Mouse (Mus musculus) liver, embryonic 11.5 days (tissue): ENCODE measurements around the gene Ralgapa2. TPM values are rescaled to one million over a fixed set of nuclear protein-coding genes. Genes with fewer than 3 reads are reported as not detected.

ENCODE experiments used
- ATAC-seq: fragments of 200-750 bp; cut with Nextera tagmentation; replicated peaks from 2 replicates; pipeline ENCODE4 v1.8.0; 2017; ENCODE audit warnings: moderate number of reproducible peaks, mild to moderate bottlenecking, moderate TSS enrichment, moderate library complexity; ENCODE audit not compliant: low FRiP score
- DNase-seq: peaks from one replicate; pipeline ENCODE4 v3.0.0-alpha.2; 2017; ENCODE audit warnings: low spot score
- H3K27ac ChIP-seq: fragments of 300-500 bp; sonication (generic); 2 replicates; pipeline ENCODE4 v1.5.1; 2014; ENCODE audit warnings: mild to moderate bottlenecking, low read depth, low read length, control low read depth
- H3K27me3 ChIP-seq: fragments of 300-500 bp; sonication (generic); replicated peaks from 2 replicates; pipeline ENCODE4 v1.6.1; 2014; ENCODE audit warnings: low read length, mixed read lengths; ENCODE audit not compliant: control insufficient read depth, insufficient read depth
- H3K36me3 ChIP-seq: fragments of 300-500 bp; sonication (generic); 2 replicates; pipeline ENCODE4 v1.6.1; 2014; ENCODE audit warnings: mild to moderate bottlenecking, low read length, moderate library complexity, mixed read lengths; ENCODE audit not compliant: control insufficient read depth, insufficient read depth
- H3K4me1 ChIP-seq: fragments of 300-500 bp; sonication (generic); replicated peaks from 2 replicates; pipeline ENCODE4 v1.6.1; 2014; ENCODE audit warnings: low read length, mixed read lengths; ENCODE audit not compliant: control insufficient read depth, insufficient read depth
- H3K4me2 ChIP-seq: fragments of 300-500 bp; sonication (generic); 2 replicates; pipeline ENCODE4 v1.6.1; 2014; ENCODE audit warnings: mild to moderate bottlenecking, control low read depth, moderate library complexity
- H3K4me3 ChIP-seq: fragments of 300-500 bp; sonication (generic); 2 replicates; pipeline ENCODE4 v1.5.1; 2014; ENCODE audit warnings: low read depth, low read length, control low read depth
- H3K9ac ChIP-seq: fragments of 300-500 bp; sonication (generic); 2 replicates; pipeline ENCODE4 v1.6.1; 2014; ENCODE audit warnings: low read depth, low read length, control low read depth
- H3K9me3 ChIP-seq: fragments of 300-500 bp; sonication (generic); 2 replicates; pipeline ENCODE4 v1.6.1; 2016; ENCODE audit warnings: low read length, inconsistent platforms, mixed read lengths; ENCODE audit not compliant: control insufficient read depth
- WGBS: fragments of 180-500 bp; shearing (Covaris S2); extraction: QIAGEN DNeasy Blood & Tissue Kit; methylation state at CpG from one replicate; pipeline ENCODE4 v1.1.7; 2014; 5-methylcytosine and 5-hydroxymethylcytosine counted together
- polyA plus RNA-seq: library from polyadenylated mRNA; unstranded; fragments of >200 nt; fragmentation: Nextera tagmentation; extraction: Ambion mirVana; gene quantifications from 2 replicates; pipeline ENCODE4 v1.2.1, GENCODE M21; 2014

Gene Ralgapa2
- polyA plus RNA-seq, 1 experiment from 2014 or later: 13.0 TPM

DNA sequence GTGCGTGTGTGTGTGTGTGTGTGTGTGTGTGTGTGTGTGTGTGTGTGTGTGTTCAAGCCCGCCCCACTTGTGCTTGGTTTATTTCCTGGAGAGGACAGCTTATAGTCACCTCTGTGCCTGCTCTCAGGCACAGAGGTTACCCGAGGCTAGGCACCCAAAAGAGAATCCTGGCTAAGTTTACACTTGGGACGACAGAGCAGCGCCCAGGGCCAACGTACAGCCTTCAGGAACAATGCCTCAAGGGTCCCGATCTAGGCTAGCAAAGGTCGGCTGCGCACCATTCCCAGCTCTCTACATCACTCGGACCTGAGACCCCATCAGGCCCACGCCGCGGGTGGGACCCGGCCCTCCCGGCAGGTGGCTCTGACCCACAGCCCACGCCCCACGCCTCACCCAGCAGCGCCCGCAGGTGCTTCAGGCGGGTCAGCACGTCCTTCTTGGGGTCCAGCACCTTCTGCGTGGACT, 711 bp downstream of the Ralgapa2 start:
- H3K36me3 ChIP-seq: no peaks in the 10 kb centered on the region
- H3K9ac ChIP-seq: peak overlapping the region; percentile 88
- ATAC-seq (peak; percentile 51), DNase-seq (no peak)
- peak overlapping the region; percentile 61 for H3K27ac ChIP-seq
- H3K27me3 ChIP-seq: no peaks in the 10 kb centered on the region
- under 1% methylated on average over 22 of the region's 22 CpGs for WGBS
- H3K4me2 ChIP-seq: peak overlapping the region; percentile 86
- H3K4me1 ChIP-seq: peaks cover 9% of the 10 kb centered on the region
- H3K9me3 ChIP-seq: no peaks in the 10 kb centered on the region
- peak overlapping the region; percentile 93 for H3K4me3 ChIP-seq

DNA sequence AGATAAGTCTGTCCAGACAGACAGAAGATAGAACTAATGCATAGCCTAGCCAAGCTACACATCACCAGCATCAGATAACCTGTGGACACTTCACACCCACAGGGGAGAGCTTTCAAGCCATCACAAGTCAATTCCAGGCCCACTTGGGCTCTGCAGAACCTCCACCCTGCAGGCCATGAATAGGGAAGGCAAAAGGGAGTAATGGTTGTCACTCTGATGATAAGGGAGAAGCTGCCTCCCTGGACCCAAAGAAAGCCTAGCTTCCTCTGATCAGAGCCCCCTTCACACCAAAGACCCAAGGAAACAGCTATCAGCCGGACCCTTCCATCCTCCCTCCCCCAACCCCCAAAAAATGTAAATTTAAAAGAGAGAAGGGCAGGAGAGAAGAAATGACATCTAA, 1.4 kb downstream of the Ralgapa2 start:
- Histone ChIP-seq H3K27ac (no peak overlapping the region), H3K27me3 (no peaks in the 10 kb centered on the region)
- no peak for ATAC-seq

DNA sequence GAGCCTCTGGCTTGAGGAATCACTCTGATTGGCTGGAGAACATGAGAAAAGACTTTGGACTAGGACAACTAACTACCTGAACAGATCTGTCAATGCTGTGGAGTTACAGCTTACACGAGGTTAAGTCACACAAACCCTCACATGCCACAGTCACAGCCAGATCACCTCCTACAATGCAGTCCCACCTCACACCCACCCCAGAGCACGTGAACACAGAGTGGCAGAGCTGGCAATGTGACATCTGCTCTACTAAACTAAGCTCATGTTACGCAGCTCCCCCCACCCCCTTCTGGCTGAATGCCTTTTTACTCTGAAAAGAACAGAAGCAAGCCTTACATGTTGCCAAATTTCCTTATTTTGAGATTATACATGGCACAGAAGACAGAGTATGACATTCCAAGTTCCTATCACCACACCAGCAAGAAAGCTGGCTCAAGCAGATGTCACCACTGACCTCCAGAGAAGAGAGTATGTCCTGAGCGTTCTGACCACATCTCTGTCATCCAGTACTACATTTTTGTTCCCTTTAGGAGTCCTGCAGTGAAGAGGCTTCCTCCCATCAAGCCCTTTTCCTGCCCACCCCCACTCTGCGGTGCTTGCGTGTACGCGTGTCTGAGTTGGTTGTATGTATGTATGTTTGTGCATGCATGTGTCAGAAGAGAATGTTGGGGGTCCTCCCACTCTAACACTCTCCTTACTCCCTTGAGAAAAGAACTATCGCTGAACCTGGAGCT, 9.4 kb downstream of the Ralgapa2 start:
- 51% methylated on average over 9 of the region's 9 CpGs for WGBS
- Histone ChIP-seq H3K4me1 (peaks cover 39% of the 10 kb centered on the region), H3K4me3 (no peak overlapping the region), H3K27ac (peak overlapping the region; percentile 25; the same call in 1 of the 2 replicates), H3K4me2 (peak overlapping the region; percentile 40), H3K9ac (peak overlapping the region; percentile 26), H3K27me3 (no peaks in the 10 kb centered on the region), H3K36me3 (no peaks in the 10 kb centered on the region), H3K9me3 (no peaks in the 10 kb centered on the region)
- no peak for DNase-seq
- no peak; the same call in 1 of the 2 replicates for ATAC-seq

More for the DNA sequence above, 1.4 kb downstream of the Ralgapa2 start:
- no peaks in the 10 kb centered on the region for H3K36me3 ChIP-seq
- peak overlapping the region; percentile 86 for H3K4me2 ChIP-seq
- DNase-seq: no peak
- no peaks in the 10 kb centered on the region for H3K9me3 ChIP-seq
- peaks cover 10% of the 10 kb centered on the region for H3K4me1 ChIP-seq
- H3K4me3 ChIP-seq: peak overlapping the region; percentile 93
- H3K9ac ChIP-seq: peak overlapping the region; percentile 88
- WGBS: 7% methylated on average over 1 of the region's 1 CpGs

DNA sequence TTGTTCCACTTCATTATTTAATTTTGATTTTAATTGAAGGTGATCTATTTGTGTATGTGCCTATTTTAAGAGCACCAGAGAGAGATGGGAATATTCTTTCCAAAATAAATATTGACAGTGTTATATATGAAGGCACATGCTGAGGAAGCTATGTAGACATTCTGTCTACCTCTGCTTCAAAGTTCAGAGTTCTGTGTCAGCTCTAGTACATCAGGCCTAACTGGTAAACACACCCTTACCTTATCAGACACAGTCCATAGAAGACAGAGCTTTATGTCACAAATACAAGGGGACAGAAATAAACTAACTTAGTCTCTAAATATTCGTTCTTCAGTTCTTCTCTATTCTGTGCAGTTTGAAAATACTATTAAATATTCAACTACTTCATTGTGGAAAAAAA, 12.1 kb downstream of the Ralgapa2 start:
- no peak for ATAC-seq
- no peak overlapping the region for H3K4me2 ChIP-seq
- DNase-seq: no peak
- H3K9ac ChIP-seq: no peak overlapping the region
- H3K4me1 ChIP-seq: peaks cover 45% of the 10 kb centered on the region
- H3K4me3 ChIP-seq: no peak overlapping the region
- H3K27me3 ChIP-seq: no peaks in the 10 kb centered on the region
- WGBS: 63% methylated on average over 1 of the region's 1 CpGs
- H3K9me3 ChIP-seq: no peaks in the 10 kb centered on the region
- H3K36me3 ChIP-seq: no peaks in the 10 kb centered on the region
- H3K27ac ChIP-seq: no peak overlapping the region

DNA sequence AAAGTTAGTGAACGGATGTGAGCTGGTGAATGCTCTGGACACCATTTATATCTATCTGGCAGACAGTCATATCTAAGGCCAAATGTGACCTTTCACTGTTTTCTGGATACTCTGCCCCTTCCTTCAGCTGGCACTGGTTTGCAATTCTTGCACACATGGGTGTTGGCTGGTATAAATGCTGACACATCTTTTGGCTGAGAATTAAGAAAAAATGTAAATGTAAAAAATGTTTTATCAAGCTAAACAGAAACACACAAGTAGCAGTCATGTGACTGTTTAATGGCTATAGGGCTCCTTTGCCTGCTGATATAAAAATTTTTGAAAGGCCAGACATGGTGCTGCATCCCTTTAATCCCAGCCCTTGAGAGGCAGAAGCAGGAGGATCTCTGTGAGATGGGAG, 13.0 kb downstream of the Ralgapa2 start:
- DNase-seq (no peak), ATAC-seq (no peak)
- H3K4me2 ChIP-seq: no peak overlapping the region
- H3K9ac ChIP-seq: no peak overlapping the region
- WGBS: 74% methylated on average over 1 of the region's 1 CpGs
- no peak overlapping the region for H3K27ac ChIP-seq
- no peaks in the 10 kb centered on the region for H3K27me3 ChIP-seq
- peaks cover 45% of the 10 kb centered on the region for H3K4me1 ChIP-seq
- H3K4me3 ChIP-seq: no peak overlapping the region
- H3K36me3 ChIP-seq: no peaks in the 10 kb centered on the region
- H3K9me3 ChIP-seq: no peaks in the 10 kb centered on the region

DNA sequence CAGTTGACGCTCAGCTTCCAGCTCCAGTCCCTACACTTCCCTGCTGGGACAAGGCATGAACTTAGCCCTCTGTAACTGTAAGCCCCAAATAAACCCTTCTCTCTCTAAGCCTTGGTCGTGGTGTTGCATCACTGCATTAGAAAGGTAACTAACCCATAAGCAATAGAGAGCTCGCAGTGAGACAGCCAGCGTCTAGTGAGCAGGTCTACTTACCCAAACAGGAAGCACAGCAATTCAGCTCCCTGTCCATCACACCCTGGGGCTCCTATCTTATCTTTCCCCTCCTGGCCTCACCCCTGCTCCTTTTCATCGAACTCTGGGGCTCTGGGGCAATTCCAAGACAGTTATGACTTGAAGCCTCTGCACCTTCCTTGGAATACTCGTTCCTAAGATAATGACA, 13.8 kb downstream of the Ralgapa2 start:
- no peak overlapping the region for H3K27ac ChIP-seq
- H3K4me2 ChIP-seq: peak overlapping the region; percentile 26; the same call in 1 of the 2 replicates
- no peak overlapping the region for H3K9ac ChIP-seq
- no peak for DNase-seq
- no peaks in the 10 kb centered on the region for H3K36me3 ChIP-seq
- no peaks in the 10 kb centered on the region for H3K9me3 ChIP-seq
- WGBS: 37% methylated on average over 6 of the region's 6 CpGs
- no peaks in the 10 kb centered on the region for H3K27me3 ChIP-seq
- H3K4me1 ChIP-seq: peaks cover 41% of the 10 kb centered on the region
- H3K4me3 ChIP-seq: no peak overlapping the region
- peak; percentile 60 for ATAC-seq

DNA sequence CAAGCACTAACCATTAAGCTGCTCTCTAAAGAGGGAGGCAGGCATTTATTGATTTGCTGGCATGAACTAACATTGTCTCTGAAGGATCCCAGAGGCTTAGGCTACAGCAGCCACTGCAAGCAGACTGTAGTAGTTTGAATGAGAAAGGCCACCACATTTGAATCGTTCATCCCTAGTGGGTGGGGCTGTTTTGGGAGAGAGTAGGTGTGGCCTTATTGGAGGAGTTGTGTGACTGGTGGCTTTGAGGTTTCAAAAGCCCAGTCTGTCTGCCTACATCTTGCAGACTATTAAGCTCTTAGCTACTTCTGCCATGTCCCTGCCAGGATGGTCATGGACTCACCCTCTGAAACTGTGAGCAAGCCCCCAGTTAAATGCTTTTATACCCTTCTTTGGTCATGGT, 15.1 kb downstream of the Ralgapa2 start:
- 23% methylated on average over 1 of the region's 1 CpGs for WGBS
- DNase-seq: no peak
- peak; percentile 51; the same call in 1 of the 2 replicates for ATAC-seq
- peaks cover 33% of the 10 kb centered on the region for H3K4me1 ChIP-seq
- H3K36me3 ChIP-seq: no peaks in the 10 kb centered on the region
- H3K9me3 ChIP-seq: no peaks in the 10 kb centered on the region
- no peaks in the 10 kb centered on the region for H3K27me3 ChIP-seq
- H3K4me3 ChIP-seq: no peak overlapping the region
- no peak overlapping the region for H3K9ac ChIP-seq
- no peak overlapping the region for H3K4me2 ChIP-seq
- H3K27ac ChIP-seq: no peak overlapping the region

DNA sequence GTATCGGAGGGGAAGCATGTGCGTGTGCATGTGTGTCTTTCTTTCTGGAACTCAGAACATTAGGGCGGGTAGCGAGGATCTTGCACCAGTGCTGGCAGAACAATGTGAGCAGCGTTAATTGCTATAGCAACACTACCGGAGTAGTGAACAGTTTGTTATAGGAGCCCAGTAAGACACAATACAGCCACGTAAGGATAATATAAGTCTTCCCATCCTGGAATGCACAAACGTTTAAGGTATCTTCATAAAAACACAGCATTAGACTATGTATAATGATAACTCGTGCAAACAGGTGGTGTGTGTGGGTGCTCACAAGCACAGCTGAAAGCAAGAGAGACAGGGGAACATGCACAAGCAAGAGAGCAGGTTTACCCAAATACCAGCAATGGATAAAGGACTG, 16.4 kb downstream of the Ralgapa2 start:
- Histone ChIP-seq H3K27ac (no peak overlapping the region), H3K27me3 (no peaks in the 10 kb centered on the region), H3K9me3 (no peaks in the 10 kb centered on the region), H3K4me3 (no peak overlapping the region), H3K4me2 (no peak overlapping the region), H3K9ac (no peak overlapping the region), H3K36me3 (no peaks in the 10 kb centered on the region), H3K4me1 (peaks cover 37% of the 10 kb centered on the region)
- DNase-seq (no peak), ATAC-seq (no peak)
- WGBS: 89% methylated on average over 9 of the region's 9 CpGs

DNA sequence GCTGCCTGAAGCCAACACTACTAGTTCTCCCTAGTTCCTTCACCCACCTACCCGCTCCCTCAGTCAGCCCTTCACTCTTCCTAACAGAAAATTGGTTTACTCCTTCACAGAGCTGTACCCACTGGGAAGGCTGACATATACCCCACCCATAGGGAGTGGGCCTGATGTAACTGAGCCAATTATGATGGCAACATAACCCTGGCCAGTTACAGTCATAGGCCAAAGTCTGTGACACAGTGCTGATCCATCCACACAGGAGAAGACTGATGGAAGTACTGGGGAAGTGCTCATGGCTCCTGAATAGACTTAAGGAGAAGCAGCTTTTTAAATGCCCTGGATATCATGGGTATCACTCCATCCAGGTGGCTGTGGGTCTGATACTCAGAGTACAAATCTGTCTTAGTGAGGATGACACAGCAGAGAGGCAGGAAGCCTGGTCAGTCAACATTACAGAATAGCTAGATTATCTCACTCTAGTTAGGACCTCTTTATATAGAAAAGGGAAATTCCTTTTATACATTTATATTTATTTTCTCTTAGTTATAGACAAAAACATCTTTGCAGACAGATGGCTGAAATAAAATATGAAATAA, 18.7 kb downstream of the Ralgapa2 start:
- ATAC-seq (no peak), DNase-seq (no peak)
- Histone ChIP-seq H3K36me3 (no peaks in the 10 kb centered on the region), H3K4me3 (no peak overlapping the region), H3K9ac (no peak overlapping the region), H3K4me1 (peaks cover 23% of the 10 kb centered on the region), H3K9me3 (no peaks in the 10 kb centered on the region), H3K4me2 (no peak overlapping the region), H3K27ac (no peak overlapping the region), H3K27me3 (no peaks in the 10 kb centered on the region)
- WGBS: 78% methylated on average over 1 of the region's 1 CpGs
